Mouse (Mus musculus) megakaryocyte, embryonic 14.5 days (primary cell): Measurements from ENCODE around the gene Prr7.

Source experiments
- FLI1 ChIP-seq: IDR thresholded peaks from 2 replicates; pipeline ENCODE4 v1.6.1; 2012; ENCODE audit warnings: low read length, inconsistent platforms, mixed read lengths
- GATA1 ChIP-seq: IDR thresholded peaks from 3 replicates; pipeline ENCODE4 v1.6.1; 2012; ENCODE audit warnings: mixed read lengths, low read length, inconsistent platforms, borderline replicate concordance

GRCm38 (mm10) chr13:55498906-55499305 is 34.8 kb downstream of the Prr7 start:
- no peak for TF ChIP-seq GATA1
- no peak for TF ChIP-seq FLI1
